Mouse (Mus musculus) embryonic facial prominence, embryonic 15.5 days (tissue): ENCODE data around the gene Gm11634. TPM values are rescaled to one million over a fixed set of nuclear protein-coding genes. Genes with fewer than 3 reads are reported as not detected.
"Not testable (repeated sequence)": the region's sequence is repeated elsewhere in the genome, so short reads cannot be mapped to it uniquely, and the experiment has no call there.

Experiments used
- ATAC-seq: fragments of 200-750 bp; cut with Nextera tagmentation; 2 replicates; pipeline ENCODE4 v1.8.0; 2017; ENCODE audit warnings: low read depth, moderate TSS enrichment; ENCODE audit not compliant: insufficient number of reproducible peaks, low FRiP score, low TSS enrichment
- H3K27ac ChIP-seq: fragments of 300-500 bp; sonication (generic); replicated peaks from 2 replicates; pipeline ENCODE4 v1.5.1; 2015; ENCODE audit warnings: mild to moderate bottlenecking, inconsistent platforms
- H3K27me3 ChIP-seq: fragments of 300-500 bp; sonication (generic); 2 replicates; pipeline ENCODE4 v1.6.1; 2015; ENCODE audit warnings: inconsistent platforms
- H3K36me3 ChIP-seq: fragments of 300-500 bp; sonication (generic); 2 replicates; pipeline ENCODE4 v1.6.1; 2015; ENCODE audit warnings: mild to moderate bottlenecking, inconsistent platforms
- H3K4me1 ChIP-seq: fragments of 300-500 bp; sonication (generic); 2 replicates; pipeline ENCODE4 v1.6.1; 2015; ENCODE audit warnings: inconsistent platforms
- H3K4me2 ChIP-seq: fragments of 300-500 bp; sonication (generic); replicated peaks from 2 replicates; pipeline ENCODE4 v1.6.1; 2015; ENCODE audit warnings: mild to moderate bottlenecking, inconsistent platforms
- H3K4me3 ChIP-seq: fragments of 300-500 bp; sonication (generic); replicated peaks from 2 replicates; pipeline ENCODE4 v1.5.1; 2015; ENCODE audit warnings: mild to moderate bottlenecking, inconsistent platforms
- H3K9ac ChIP-seq: fragments of 300-500 bp; sonication (generic); 2 replicates; pipeline ENCODE4 v1.6.1; 2015; ENCODE audit warnings: inconsistent platforms
- H3K9me3 ChIP-seq: fragments of 300-500 bp; sonication (generic); replicated peaks from 2 replicates; pipeline ENCODE4 v1.6.1; 2016; ENCODE audit warnings: inconsistent platforms
- WGBS: fragments of 180-500 bp; shearing (Covaris S2); methylation state at CpG from one replicate; pipeline ENCODE4 v1.1.7; 2015; 5-methylcytosine and 5-hydroxymethylcytosine counted together
- polyA plus RNA-seq: library from polyadenylated mRNA; unstranded; fragments of >200 nt; fragmentation: Nextera tagmentation; extraction: Ambion mirVana; gene quantifications from 2 replicates; pipeline ENCODE4 v1.2.1, GENCODE M21; 2015

Gm11634 gene
- not detected in 2 replicates for polyA plus RNA-seq

DNA sequence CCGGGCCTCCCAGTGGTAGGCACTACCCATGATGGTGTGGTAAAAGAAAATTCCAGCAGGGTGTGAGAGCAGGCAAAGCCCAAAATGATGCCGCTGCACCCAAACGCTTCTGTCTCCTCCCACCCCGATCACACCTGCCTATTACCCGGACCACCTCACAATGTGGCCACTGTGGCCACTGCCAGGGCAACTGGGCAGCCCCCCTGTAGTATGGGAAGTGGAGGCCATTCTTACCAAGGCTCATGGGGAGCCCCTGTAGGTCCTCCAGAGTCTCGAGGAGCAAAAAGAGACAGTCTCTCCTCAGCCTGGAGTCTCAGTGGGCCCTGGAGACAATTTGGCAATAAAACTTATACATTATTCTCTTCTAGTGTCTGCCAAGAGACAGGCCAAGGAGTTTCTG, at the start of gene Gm11634:
Gene Gm11634, minus strand, starts transcription at position 101 of the 400 bp plus-strand sequence.
- 78% methylated on average over 6 of the region's 6 CpGs for WGBS
- no peak for ATAC-seq

DNA sequence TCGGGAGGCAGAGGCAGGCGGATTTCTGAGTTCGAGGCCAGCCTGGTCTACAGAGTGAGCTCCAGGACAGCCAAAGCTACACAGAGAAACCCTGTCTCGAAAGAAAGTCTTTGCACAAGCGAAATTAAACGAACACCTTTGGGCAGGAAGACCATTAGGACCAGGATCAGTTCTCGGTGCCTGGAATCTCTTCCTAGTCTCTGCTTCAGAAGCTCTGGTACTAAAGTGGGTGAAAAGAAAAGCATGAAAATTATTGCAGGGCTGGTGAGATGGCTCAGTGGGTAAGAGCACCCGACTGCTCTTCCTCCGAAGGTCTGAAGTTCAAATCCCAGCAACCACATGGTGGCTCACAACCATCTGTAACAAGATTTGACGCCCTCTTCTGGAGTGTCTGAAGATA, 48.0 kb upstream of the Gm11634 start:
- H3K9me3 ChIP-seq, ATAC-seq, H3K4me1 ChIP-seq, H3K36me3 ChIP-seq, H3K4me2 ChIP-seq, H3K27ac ChIP-seq, H3K9ac ChIP-seq, H3K4me3 ChIP-seq, H3K27me3 ChIP-seq: not testable (repeated sequence)
- 92% methylated on average over 10 of the region's 10 CpGs for WGBS

More for the DNA sequence above, at the start of gene Gm11634:
- Histone ChIP-seq H3K27me3 (no peaks in the 10 kb centered on the region), H3K36me3 (no peaks in the 10 kb centered on the region), H3K27ac (no peak within 1 kb of the TSS), H3K4me1 (no peaks in the 10 kb centered on the region), H3K9ac (no peak within 1 kb of the TSS), H3K9me3 (no peaks in the 10 kb centered on the region), H3K4me2 (no peak within 1 kb of the TSS), H3K4me3 (no peak within 1 kb of the TSS)

DNA sequence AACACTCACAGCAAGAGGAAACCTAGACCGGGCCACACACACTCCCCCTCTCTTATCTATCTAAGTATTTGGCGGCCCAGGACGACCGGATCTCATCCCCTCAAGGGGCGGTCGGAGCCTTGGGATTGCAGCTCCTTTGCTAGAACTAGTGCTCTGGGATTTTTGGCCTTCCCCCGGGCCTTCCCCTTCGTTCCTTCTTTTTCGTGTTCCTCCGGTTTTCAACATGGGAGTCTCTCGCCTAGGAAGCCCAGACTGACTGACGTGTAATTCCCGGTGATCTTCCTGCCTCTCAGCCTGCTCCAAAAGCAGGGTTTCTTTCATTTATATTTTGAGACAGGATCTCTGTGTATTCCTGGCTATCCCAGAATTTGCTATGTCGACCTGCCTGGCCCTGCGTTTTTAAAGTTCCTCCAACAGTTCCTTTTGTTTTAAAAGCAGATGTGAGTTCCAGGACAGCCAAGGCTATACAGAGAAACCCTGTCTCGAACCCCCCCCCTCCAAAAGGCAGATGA, 47.3 kb upstream of the Gm11634 start:
- 9% methylated on average over 16 of the region's 16 CpGs for WGBS

DNA sequence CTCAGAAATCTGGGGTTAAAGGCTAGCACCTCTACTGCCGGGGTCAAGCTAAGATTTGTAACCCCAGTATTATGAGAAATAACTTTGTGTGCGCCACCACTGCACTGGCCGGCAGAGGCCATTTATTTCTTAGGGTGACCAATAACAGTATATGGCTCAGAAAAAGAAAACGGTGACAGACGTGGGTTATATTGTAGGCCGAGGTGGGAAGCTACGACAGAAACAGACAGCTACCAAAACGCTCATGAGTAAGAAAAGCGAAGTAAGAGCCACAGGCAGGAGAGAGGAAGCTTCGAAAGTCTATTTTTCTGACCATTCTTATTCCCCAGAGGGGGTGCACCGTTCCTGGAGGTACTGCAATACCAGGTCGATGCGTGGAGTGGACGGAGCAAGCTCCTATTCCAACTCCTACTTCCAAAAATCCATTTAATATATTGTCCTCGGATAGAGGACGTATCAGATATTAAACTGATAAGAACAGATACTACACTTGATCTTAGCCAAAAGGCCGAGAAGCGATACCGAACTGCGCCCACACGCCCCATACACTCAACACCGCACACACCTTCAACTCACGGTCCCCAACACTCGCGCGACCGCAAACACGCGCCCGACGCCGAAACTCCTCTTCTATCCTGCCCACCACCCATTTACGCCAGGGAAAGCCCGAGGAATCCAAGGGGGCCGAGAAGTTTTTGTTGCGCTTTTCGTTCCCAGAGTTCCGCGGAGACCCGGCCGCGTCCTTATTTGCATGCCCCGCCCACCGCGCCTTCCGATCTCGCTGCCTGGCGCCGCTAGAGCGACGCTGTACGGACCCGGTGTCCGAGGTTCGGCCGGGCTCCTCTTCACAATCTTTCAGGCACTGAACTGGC, 46.6 kb upstream of the Gm11634 start:
- H3K4me2 ChIP-seq, result peak overlapping the region; percentile 45
- not testable (repeated sequence) for H3K4me1 ChIP-seq, H3K9ac ChIP-seq, H3K27me3 ChIP-seq, H3K36me3 ChIP-seq, H3K9me3 ChIP-seq
- ATAC-seq, result peak; percentile 87
- 0% methylated on average over 43 of the region's 56 CpGs for WGBS
- H3K4me3 ChIP-seq, result peak overlapping the region; percentile 39
- H3K27ac ChIP-seq, result peak overlapping the region; percentile 94

More for the DNA sequence above, 47.3 kb upstream of the Gm11634 start:
- ATAC-seq, H3K27me3 ChIP-seq, H3K36me3 ChIP-seq, H3K9me3 ChIP-seq, H3K9ac ChIP-seq, H3K4me1 ChIP-seq: not testable (repeated sequence)
- Histone ChIP-seq H3K4me3 (peak overlapping the region; percentile 39), H3K27ac (peak overlapping the region; percentile 94), H3K4me2 (peak overlapping the region; percentile 45)

DNA sequence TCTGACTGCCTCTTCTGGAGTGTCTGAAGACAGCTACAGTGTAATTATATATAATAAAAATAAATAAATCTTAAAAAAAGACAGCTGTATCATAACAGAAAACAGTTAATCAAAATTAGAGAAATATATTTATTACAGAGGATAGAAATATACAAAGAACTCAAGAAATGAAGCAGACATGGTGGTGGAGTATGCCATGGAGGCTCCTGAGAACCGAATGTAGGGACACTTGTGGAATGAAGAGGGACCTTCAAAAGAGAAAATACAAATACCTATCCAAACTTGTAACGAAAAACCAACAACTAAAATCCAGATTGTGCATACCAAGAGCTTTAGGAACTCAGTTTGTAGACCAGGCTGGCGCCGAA, 46.0 kb upstream of the Gm11634 start:
- ATAC-seq, H3K27me3 ChIP-seq, H3K4me2 ChIP-seq, H3K4me1 ChIP-seq, H3K4me3 ChIP-seq, H3K9me3 ChIP-seq, H3K36me3 ChIP-seq, H3K9ac ChIP-seq: not testable (repeated sequence)
- 0% methylated on average over 4 of the region's 4 CpGs for WGBS
- peak overlapping the region; percentile 22; the same call in 1 of the 2 replicates for H3K27ac ChIP-seq

DNA sequence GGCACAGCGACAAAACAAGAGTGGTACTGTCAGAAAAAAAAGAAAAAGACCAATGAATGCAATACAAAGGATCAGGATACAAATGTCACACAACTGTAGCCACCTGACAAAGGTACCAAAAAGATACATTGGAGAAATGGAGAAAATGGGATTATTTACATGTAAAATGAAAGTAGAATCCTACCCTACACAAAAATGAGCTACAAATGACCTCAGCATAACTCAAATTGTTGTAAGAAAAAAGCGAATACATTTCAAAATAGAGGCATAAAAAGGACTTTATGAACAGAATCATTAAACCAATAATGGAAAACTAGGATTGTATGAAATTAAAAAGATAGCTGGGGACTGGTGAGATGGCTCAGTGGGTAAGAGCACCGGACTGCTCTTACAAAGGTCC, 45.5 kb upstream of the Gm11634 start:
- WGBS, result 53% methylated on average over 3 of the region's 3 CpGs
- no peak for ATAC-seq
- Histone ChIP-seq H3K27ac (no peak overlapping the region), H3K9me3 (no peaks in the 10 kb centered on the region), H3K36me3 (no peaks in the 10 kb centered on the region), H3K4me2 (no peak overlapping the region), H3K9ac (no peak overlapping the region), H3K27me3 (no peaks in the 10 kb centered on the region), H3K4me1 (0 out of 2 replicates have a peak, but pooled peaks cover 6% of the 10 kb centered on the region), H3K4me3 (no peak overlapping the region)

DNA sequence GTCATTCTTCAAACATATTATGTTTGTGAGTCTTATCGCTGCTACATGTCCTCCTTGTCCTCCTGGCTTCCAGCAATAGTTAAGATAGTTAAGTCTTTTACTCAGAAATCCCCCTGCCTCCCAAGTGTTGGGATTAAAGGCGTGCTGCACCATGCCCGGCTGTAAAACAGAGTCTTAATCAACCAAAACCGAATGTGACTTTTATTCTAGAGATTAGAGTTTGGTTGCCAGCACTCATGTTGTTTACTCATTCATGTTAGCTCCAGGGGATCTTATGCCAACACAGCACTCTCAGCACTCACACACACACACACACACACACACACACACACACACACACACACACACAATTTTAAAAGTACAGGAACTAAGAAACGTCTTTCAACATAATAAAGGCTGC, 43.9 kb upstream of the Gm11634 start:
- Histone ChIP-seq H3K9me3 (no peaks in the 10 kb centered on the region), H3K36me3 (no peaks in the 10 kb centered on the region), H3K4me3 (no peak overlapping the region), H3K27me3 (no peaks in the 10 kb centered on the region), H3K27ac (no peak overlapping the region; the same call in 1 of the 2 replicates), H3K4me1 (0 out of 2 replicates have a peak, but pooled peaks cover 6% of the 10 kb centered on the region), H3K4me2 (no peak overlapping the region), H3K9ac (no peak overlapping the region)
- ATAC-seq, result no peak
- 40% methylated on average over 5 of the region's 5 CpGs for WGBS

DNA sequence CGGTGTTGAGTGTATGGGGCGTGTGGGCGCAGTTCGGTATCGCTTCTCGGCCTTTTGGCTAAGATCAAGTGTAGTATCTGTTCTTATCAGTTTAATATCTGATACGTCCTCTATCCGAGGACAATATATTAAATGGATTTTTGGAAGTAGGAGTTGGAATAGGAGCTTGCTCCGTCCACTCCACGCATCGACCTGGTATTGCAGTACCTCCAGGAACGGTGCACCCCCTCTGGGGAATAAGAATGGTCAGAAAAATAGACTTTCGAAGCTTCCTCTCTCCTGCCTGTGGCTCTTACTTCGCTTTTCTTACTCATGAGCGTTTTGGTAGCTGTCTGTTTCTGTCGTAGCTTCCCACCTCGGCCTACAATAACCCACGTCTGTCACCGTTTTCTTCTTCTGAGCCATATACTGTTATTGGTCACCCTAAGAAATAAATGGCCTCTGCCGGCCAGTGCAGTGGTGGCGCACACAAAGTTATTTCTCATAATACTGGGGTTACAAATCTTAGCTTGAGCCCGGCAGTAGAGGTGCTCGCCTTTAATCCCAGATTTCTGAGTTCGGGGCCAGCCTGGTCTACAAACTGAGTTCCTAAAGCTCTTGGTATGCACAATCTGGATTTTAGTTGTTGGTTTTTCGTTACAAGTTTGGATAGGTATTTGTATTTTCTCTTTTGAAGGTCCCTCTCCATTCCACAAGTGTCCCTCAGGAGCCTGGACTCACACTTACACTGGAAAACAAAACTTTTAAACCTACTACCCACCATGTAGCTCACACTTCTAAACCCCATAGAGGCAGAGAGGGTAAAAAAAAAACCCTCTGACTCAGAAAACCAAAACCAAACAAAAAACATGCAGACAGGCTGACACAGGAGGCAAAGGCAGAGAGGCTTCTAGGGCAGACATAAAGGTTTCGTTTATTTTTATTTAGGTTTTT, 42.9 kb upstream of the Gm11634 start:
- H3K4me1 ChIP-seq, H3K27me3 ChIP-seq, H3K9me3 ChIP-seq, H3K9ac ChIP-seq, H3K36me3 ChIP-seq: not testable (repeated sequence)
- H3K4me3 ChIP-seq, result peak overlapping the region; percentile 43
- H3K27ac ChIP-seq, result peak overlapping the region; percentile 84
- H3K4me2 ChIP-seq, result peak overlapping the region; percentile 47; the same call in 1 of the 2 replicates
- peak; percentile 85 for ATAC-seq
- WGBS, result 3% methylated on average over 15 of the region's 26 CpGs

DNA sequence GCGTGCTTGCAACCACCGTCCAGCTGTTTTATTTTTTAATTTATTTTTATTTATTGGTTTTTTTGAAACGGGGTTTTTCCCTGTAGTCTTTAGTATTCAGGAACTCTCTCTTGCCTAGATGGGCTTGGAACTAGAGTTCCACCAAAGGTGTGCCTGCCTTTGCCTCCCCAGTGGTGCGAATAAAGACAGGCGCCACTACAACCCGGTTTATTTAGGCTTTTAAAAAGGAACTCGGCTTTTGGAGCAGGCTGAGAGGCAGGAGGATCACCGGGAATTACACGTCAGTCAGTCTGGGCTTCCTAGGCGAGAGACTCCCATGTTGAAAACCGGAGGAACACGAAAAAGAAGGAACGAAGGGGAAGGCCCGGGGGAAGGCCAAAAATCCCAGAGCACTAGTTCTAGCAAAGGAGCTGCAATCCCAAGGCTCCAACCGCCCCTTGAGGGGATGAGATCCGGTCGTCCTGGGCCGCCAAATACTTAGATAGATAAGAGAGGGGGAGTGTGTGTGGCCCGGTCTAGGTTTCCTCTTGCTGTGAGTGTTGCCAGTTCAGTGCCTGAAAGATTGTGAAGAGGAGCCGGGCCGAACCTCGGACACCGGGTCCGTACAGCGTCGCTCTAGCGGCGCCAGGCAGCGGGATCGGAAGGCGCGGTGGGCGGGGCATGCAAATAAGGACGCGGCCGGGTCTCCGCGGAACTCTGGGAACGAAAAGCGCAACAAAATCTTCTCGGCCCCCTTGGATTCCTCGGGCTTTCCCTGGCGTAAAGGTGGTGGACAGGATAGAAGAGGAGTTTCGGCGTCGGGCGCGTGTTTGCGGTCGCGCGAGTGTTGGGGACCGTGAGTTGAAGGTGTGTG, 42.0 kb upstream of the Gm11634 start:
- Histone ChIP-seq H3K27ac (peak overlapping the region; percentile 84), H3K4me2 (peak overlapping the region; percentile 47), H3K4me3 (peak overlapping the region; percentile 43)
- not testable (repeated sequence) for H3K4me1 ChIP-seq, H3K36me3 ChIP-seq, H3K27me3 ChIP-seq, H3K9me3 ChIP-seq, H3K9ac ChIP-seq
- ATAC-seq, result peak; percentile 69
- WGBS, result 4% methylated on average over 53 of the region's 53 CpGs

DNA sequence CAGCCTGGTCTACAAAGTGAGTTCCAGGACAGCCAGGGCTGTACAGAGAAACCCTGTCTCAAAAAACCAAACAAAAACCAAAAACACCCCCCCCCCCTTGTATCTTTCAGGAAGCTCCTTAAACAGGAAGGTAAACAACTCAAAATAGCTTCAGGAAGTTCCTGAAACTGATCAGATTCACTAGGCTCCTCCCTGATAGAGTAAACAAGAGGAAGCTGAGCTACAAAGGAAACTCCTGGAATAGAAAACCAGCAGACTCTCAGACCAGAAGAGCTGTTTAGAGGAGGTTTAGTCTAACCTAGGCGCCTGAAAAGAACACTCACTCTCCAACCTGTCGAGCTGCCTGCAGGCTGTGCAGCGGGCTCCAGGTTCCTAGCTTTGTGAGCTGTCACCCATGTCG, 40.7 kb upstream of the Gm11634 start:
- Histone ChIP-seq H3K9ac (no peak overlapping the region), H3K4me2 (no peak overlapping the region), H3K4me1 (0 out of 2 replicates have a peak, but pooled peaks cover 6% of the 10 kb centered on the region), H3K9me3 (no peaks in the 10 kb centered on the region), H3K36me3 (peaks cover 17% of the 10 kb centered on the region), H3K27me3 (no peaks in the 10 kb centered on the region), H3K27ac (no peak overlapping the region), H3K4me3 (no peak overlapping the region)
- ATAC-seq, result no peak
- WGBS, result 92% methylated on average over 4 of the region's 4 CpGs
